Mouse (Mus musculus) neural tube, embryonic 12.5 days (tissue): ENCODE measurements around the gene Tmem50b. TPM values are rescaled to one million over a fixed set of nuclear protein-coding genes. Genes with fewer than 3 reads are reported as not detected.
A peak's percentile ranks its signal among the peaks of the same experiment; 100 is the strongest.

Source experiments
- ATAC-seq: fragments of 200-750 bp; cut with Nextera tagmentation; 2 replicates; pipeline ENCODE4 v1.8.0; 2017; ENCODE audit warnings: low read depth, mild to moderate bottlenecking, moderate TSS enrichment, moderate library complexity; ENCODE audit not compliant: low FRiP score
- H3K27ac ChIP-seq: fragments of 300-500 bp; sonication (generic); 2 replicates; pipeline ENCODE4 v1.5.1; 2016
- H3K27me3 ChIP-seq: fragments of 300-500 bp; sonication (generic); replicated peaks from 2 replicates; pipeline ENCODE4 v1.6.1; 2016; ENCODE audit warnings: mild to moderate bottlenecking
- H3K36me3 ChIP-seq: fragments of 300-500 bp; sonication (generic); 2 replicates; pipeline ENCODE4 v1.6.1; 2016; ENCODE audit warnings: mild to moderate bottlenecking
- H3K4me1 ChIP-seq: fragments of 300-500 bp; sonication (generic); 2 replicates; pipeline ENCODE4 v1.6.1; 2016
- H3K4me2 ChIP-seq: fragments of 300-500 bp; sonication (generic); replicated peaks from 2 replicates; pipeline ENCODE4 v1.6.1; 2016; ENCODE audit warnings: mild to moderate bottlenecking
- H3K4me3 ChIP-seq: fragments of 300-500 bp; sonication (generic); 2 replicates; pipeline ENCODE4 v1.5.1; 2016
- H3K9ac ChIP-seq: fragments of 300-500 bp; sonication (generic); 2 replicates; pipeline ENCODE4 v1.6.1; 2016; ENCODE audit warnings: mild to moderate bottlenecking
- H3K9me3 ChIP-seq: fragments of 300-500 bp; sonication (generic); 2 replicates; pipeline ENCODE4 v1.6.1; 2016; ENCODE audit warnings: mild to moderate bottlenecking
- WGBS: fragments of 180-500 bp; shearing (Covaris S2); methylation state at CpG from one replicate; pipeline ENCODE4 v1.1.7; 2016; 5-methylcytosine and 5-hydroxymethylcytosine counted together
- polyA plus RNA-seq: library from polyadenylated mRNA; unstranded; fragments of >200 nt; fragmentation: Nextera tagmentation; extraction: Ambion mirVana; gene quantifications from 2 replicates; pipeline ENCODE4 v1.2.1, GENCODE M21; 2016

Tmem50b gene
- polyA plus RNA-seq, 1 experiment from 2014 or later, result 58.0 TPM

DNA sequence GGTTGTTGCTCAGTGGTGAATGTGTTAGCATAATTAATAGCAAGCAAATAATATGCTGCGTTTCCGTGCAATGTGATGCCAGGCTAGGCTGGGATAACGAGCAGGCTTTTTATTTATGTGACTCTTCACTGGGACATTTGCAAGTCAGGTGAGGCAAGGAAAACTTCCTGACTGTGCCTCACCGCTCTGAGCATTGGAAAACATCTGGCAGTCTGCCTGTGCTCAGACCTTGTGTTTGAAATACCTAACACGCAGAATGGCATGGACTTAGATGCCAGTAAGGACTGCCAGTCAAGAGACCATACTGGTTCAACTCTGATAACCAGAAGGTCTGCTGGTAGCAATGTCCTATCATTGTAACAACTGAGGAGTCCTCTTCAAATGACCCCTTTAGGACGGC is 7.6 kb upstream of the Tmem50b start:
- no peaks in the 10 kb centered on the region for H3K4me1 ChIP-seq
- no peaks in the 10 kb centered on the region for H3K27me3 ChIP-seq
- no peaks in the 10 kb centered on the region for H3K36me3 ChIP-seq
- no peak overlapping the region for H3K27ac ChIP-seq
- no peak overlapping the region for H3K9ac ChIP-seq
- H3K4me2 ChIP-seq, result no peak overlapping the region
- WGBS, result 80% methylated on average over 6 of the region's 6 CpGs
- H3K9me3 ChIP-seq, result no peaks in the 10 kb centered on the region
- no peak overlapping the region for H3K4me3 ChIP-seq
- ATAC-seq, result no peak

- H3K9ac ChIP-seq, result no peak overlapping the region
- H3K36me3 ChIP-seq, result no peaks in the 10 kb centered on the region
- H3K27me3 ChIP-seq, result no peaks in the 10 kb centered on the region
- H3K4me3 ChIP-seq, result no peak overlapping the region
- no peaks in the 10 kb centered on the region for H3K9me3 ChIP-seq
- peaks cover 1% of the 10 kb centered on the region; the same call in 1 of the 2 replicates for H3K4me1 ChIP-seq
- no peak for ATAC-seq
- H3K4me2 ChIP-seq, result no peak overlapping the region
- 61% methylated on average over 9 of the region's 9 CpGs for WGBS
- H3K27ac ChIP-seq, result no peak overlapping the region
These were observed 4.1 kb upstream of the Tmem50b start for GRCm38 (mm10) chr16:91601693-91602092.

DNA sequence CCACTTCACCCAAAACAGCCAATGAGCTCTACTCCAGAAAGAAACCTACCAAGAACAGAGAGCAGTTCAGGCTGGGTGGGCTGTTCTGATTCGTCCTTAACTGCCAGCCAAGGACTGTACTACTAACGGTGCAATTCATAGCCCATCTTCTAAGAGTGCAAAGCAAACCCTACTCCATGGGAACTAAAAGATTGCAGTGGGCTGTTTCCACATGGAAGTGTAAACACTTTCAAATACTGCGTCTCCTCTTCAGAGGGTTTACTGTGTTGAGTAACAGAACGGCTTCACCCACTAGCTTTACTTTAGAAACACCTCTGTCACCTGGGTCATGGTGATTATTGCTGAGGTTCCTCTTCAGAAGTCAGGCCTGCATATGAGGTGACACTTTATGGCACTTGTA is 3.5 kb upstream of the Tmem50b start:
- Histone ChIP-seq H3K4me1 (peaks cover 5% of the 10 kb centered on the region; the same call in 1 of the 2 replicates), H3K27ac (no peak overlapping the region), H3K9ac (no peak overlapping the region), H3K27me3 (no peaks in the 10 kb centered on the region), H3K36me3 (no peaks in the 10 kb centered on the region), H3K9me3 (no peaks in the 10 kb centered on the region), H3K4me2 (no peak overlapping the region), H3K4me3 (no peak overlapping the region)
- ATAC-seq, result no peak
- 59% methylated on average over 4 of the region's 4 CpGs for WGBS

- Histone ChIP-seq H3K9me3 (no peaks in the 10 kb centered on the region), H3K27ac (no peak overlapping the region), H3K27me3 (no peaks in the 10 kb centered on the region), H3K4me3 (no peak overlapping the region), H3K4me1 (peaks cover 5% of the 10 kb centered on the region; the same call in 1 of the 2 replicates), H3K36me3 (no peaks in the 10 kb centered on the region), H3K9ac (no peak overlapping the region), H3K4me2 (no peak overlapping the region)
- no peak for ATAC-seq
These were observed 1.6 kb upstream of the Tmem50b start for GRCm38 (mm10) chr16:91599242-91599641.

DNA sequence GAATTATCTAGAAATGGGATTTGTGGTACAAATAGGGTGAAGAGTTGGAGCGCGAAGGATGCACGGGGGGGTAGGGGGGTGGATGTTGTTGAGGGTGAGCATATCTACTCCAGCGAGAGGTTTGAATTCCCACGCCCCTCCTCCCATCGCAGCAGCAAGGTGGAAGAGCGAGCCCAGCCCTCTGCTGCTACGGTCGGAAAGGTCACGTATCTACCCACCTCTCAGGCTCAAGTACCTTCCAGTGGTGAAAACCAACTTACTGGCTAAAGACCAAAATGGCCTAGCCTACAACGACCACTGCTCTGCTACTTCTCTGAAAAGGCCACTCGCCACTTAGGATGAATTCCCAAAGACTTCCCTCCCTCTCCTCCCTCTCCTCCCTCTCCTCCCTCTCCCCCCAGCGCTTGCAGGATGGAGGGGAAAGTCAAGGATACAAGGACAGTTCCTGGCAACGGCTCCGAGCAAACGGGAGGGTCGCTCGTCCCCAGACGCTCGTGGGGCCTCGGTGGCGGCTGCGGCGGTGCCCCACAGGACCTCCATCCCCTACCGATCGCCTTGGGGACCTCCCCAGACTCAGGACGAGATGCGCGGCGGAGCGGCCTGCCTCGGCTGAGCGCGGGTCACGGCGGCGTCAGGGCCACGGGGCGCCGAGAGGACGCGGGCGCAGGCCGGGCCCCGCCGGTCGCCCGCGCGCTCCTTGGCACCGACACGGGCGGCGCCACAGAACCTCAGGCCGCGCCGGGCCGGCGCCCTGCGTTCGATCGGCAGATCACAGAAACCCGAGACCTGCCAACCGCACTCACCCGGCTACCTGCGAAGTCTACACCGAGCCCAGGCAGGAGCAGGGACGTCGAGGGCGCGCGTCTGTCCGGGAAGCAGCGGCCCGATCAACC is 575 bp downstream of the Tmem50b start:
- Histone ChIP-seq H3K4me2 (peak overlapping the region; percentile 89), H3K27me3 (no peaks in the 10 kb centered on the region), H3K9me3 (no peaks in the 10 kb centered on the region), H3K27ac (0 out of 2 replicates have a peak overlapping the region, but pooled peaks have one; percentile 37), H3K4me1 (peaks cover 5% of the 10 kb centered on the region; the same call in 1 of the 2 replicates), H3K9ac (peak overlapping the region; percentile 78), H3K4me3 (peak overlapping the region; percentile 81), H3K36me3 (peaks cover 7% of the 10 kb centered on the region; the same call in 1 of the 2 replicates)
- ATAC-seq, result peak; percentile 71
- 1% methylated on average over 75 of the region's 75 CpGs for WGBS

- Histone ChIP-seq H3K4me2 (peak overlapping the region; percentile 89), H3K4me1 (peaks cover 5% of the 10 kb centered on the region; the same call in 1 of the 2 replicates), H3K9me3 (no peaks in the 10 kb centered on the region), H3K27me3 (no peaks in the 10 kb centered on the region), H3K9ac (peak overlapping the region; percentile 78; the same call in 1 of the 2 replicates), H3K4me3 (peak overlapping the region; percentile 81), H3K27ac (no peak overlapping the region), H3K36me3 (peaks cover 7% of the 10 kb centered on the region; the same call in 1 of the 2 replicates)
- no peak for ATAC-seq
- WGBS, result 19% methylated on average over 9 of the region's 9 CpGs
These were observed 1.2 kb downstream of the Tmem50b start for GRCm38 (mm10) chr16:91596397-91596778.

GRCm38 (mm10) chr16:91595076-91595475 is 2.5 kb downstream of the Tmem50b start:
- ATAC-seq, result no peak
- Histone ChIP-seq H3K9ac (no peak overlapping the region), H3K36me3 (peaks cover 7% of the 10 kb centered on the region; the same call in 1 of the 2 replicates), H3K9me3 (no peaks in the 10 kb centered on the region), H3K4me1 (peaks cover 5% of the 10 kb centered on the region; the same call in 1 of the 2 replicates), H3K27ac (no peak overlapping the region), H3K4me2 (no peak overlapping the region), H3K27me3 (no peaks in the 10 kb centered on the region), H3K4me3 (no peak overlapping the region)
- WGBS, result 87% methylated on average over 6 of the region's 6 CpGs

DNA sequence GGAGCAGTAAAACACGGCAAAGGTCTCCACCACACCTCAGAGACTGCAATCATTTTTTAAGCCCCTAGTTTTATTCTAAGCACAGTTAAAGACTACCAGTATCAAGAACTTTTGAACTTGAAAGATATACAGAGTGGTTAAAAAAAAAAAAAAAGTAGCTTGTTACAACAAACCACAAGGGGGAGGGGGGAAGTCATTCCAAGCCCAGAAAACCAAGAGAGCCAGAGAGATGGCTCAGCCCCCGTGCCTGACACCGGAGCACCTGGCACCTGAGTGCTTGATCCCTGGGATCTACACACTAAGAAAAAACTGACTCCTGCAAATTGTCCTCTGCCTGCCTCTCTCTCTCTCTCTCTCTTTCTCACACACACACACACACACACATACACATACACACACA is 4.3 kb downstream of the Tmem50b start:
- Histone ChIP-seq H3K4me3 (no peak overlapping the region), H3K9me3 (no peaks in the 10 kb centered on the region), H3K27me3 (no peaks in the 10 kb centered on the region), H3K36me3 (peaks cover 7% of the 10 kb centered on the region; the same call in 1 of the 2 replicates), H3K4me1 (peaks cover 5% of the 10 kb centered on the region; the same call in 1 of the 2 replicates), H3K4me2 (no peak overlapping the region), H3K27ac (no peak overlapping the region), H3K9ac (no peak overlapping the region)
- no peak for ATAC-seq
- WGBS, result 92% methylated on average over 3 of the region's 3 CpGs

GRCm38 (mm10) chr16:91592162-91592561 is 5.4 kb downstream of the Tmem50b start:
- H3K27me3 ChIP-seq, result no peaks in the 10 kb centered on the region
- peaks cover 7% of the 10 kb centered on the region; the same call in 1 of the 2 replicates for H3K36me3 ChIP-seq
- no peak overlapping the region for H3K27ac ChIP-seq
- no peaks in the 10 kb centered on the region for H3K9me3 ChIP-seq
- H3K4me1 ChIP-seq, result peaks cover 5% of the 10 kb centered on the region; the same call in 1 of the 2 replicates
- H3K4me3 ChIP-seq, result no peak overlapping the region
- no peak overlapping the region for H3K9ac ChIP-seq
- 70% methylated on average over 8 of the region's 8 CpGs for WGBS
- H3K4me2 ChIP-seq, result no peak overlapping the region
- ATAC-seq, result no peak

GRCm38 (mm10) chr16:91588703-91589102 is 8.9 kb downstream of the Tmem50b start:
- Histone ChIP-seq H3K4me2 (no peak overlapping the region), H3K4me3 (no peak overlapping the region), H3K4me1 (no peaks in the 10 kb centered on the region), H3K27ac (no peak overlapping the region), H3K9me3 (no peaks in the 10 kb centered on the region), H3K27me3 (no peaks in the 10 kb centered on the region), H3K36me3 (peaks cover 22% of the 10 kb centered on the region), H3K9ac (no peak overlapping the region)
- WGBS, result 87% methylated on average over 3 of the region's 3 CpGs
- ATAC-seq, result no peak

- Histone ChIP-seq H3K27me3 (no peaks in the 10 kb centered on the region), H3K9me3 (no peaks in the 10 kb centered on the region), H3K4me1 (no peaks in the 10 kb centered on the region), H3K4me3 (no peak overlapping the region), H3K27ac (no peak overlapping the region), H3K36me3 (peaks cover 21% of the 10 kb centered on the region), H3K4me2 (no peak overlapping the region), H3K9ac (no peak overlapping the region)
- ATAC-seq, result no peak
- WGBS, result 61% methylated on average over 6 of the region's 6 CpGs
These were observed 9.7 kb downstream of the Tmem50b start for GRCm38 (mm10) chr16:91587730-91588453.

- Histone ChIP-seq H3K9ac (no peak overlapping the region), H3K27ac (no peak overlapping the region), H3K4me3 (no peak overlapping the region), H3K27me3 (no peaks in the 10 kb centered on the region), H3K4me1 (no peaks in the 10 kb centered on the region), H3K36me3 (peaks cover 21% of the 10 kb centered on the region), H3K9me3 (no peaks in the 10 kb centered on the region), H3K4me2 (no peak overlapping the region)
- WGBS, result 91% methylated on average over 6 of the region's 6 CpGs
- no peak for ATAC-seq
These were observed 11.4 kb downstream of the Tmem50b start for GRCm38 (mm10) chr16:91586244-91586643.
